Mouse (Mus musculus) adrenal gland, postnatal 10 days (tissue): ENCODE measurements around the gene Tpt1. TPM values are rescaled to one million over a fixed set of nuclear protein-coding genes. Genes with fewer than 3 reads are reported as not detected.
"Not testable (repeated sequence)": the region's sequence is repeated elsewhere in the genome, so short reads cannot be mapped to it uniquely, and the experiment has no call there.

Experiments
- DNase-seq: peaks from one replicate; pipeline ENCODE4 v3.0.0; 2021; ENCODE audit warnings: mixed read lengths
- long read RNA-seq, 2 experiments: library from polyadenylated mRNA; stranded (forward); transcript quantifications; one replicate each; pipeline ENCODE4 v2.0.0; 2021
- total RNA-seq, 2 experiments: library from RNA; stranded (reverse); gene quantifications; 2 replicates each; pipeline ENCODE4 v1.2.3; 2021

Gene Tpt1
- total RNA-seq: 1,000 to 10,000 TPM; 3,217 to 3,266 TPM
- long read RNA-seq, experiment 1, transcript Tpt1-201 (6 exons, 1,169 nt): major isoform, 683 of 770 reads
- long read RNA-seq, experiment 1, partial matches to known transcripts: 82 of 770 reads
- long read RNA-seq, experiment 1, other reads (novel, unspliced or antisense): 4 of 770 reads
- long read RNA-seq, experiment 2, transcript Tpt1-201 (6 exons, 1,169 nt): major isoform, 296 of 314 reads
- long read RNA-seq, experiment 2, partial matches to known transcripts: 14 of 314 reads
- long read RNA-seq, experiment 2, other reads (novel, unspliced or antisense): 2 of 314 reads

DNA sequence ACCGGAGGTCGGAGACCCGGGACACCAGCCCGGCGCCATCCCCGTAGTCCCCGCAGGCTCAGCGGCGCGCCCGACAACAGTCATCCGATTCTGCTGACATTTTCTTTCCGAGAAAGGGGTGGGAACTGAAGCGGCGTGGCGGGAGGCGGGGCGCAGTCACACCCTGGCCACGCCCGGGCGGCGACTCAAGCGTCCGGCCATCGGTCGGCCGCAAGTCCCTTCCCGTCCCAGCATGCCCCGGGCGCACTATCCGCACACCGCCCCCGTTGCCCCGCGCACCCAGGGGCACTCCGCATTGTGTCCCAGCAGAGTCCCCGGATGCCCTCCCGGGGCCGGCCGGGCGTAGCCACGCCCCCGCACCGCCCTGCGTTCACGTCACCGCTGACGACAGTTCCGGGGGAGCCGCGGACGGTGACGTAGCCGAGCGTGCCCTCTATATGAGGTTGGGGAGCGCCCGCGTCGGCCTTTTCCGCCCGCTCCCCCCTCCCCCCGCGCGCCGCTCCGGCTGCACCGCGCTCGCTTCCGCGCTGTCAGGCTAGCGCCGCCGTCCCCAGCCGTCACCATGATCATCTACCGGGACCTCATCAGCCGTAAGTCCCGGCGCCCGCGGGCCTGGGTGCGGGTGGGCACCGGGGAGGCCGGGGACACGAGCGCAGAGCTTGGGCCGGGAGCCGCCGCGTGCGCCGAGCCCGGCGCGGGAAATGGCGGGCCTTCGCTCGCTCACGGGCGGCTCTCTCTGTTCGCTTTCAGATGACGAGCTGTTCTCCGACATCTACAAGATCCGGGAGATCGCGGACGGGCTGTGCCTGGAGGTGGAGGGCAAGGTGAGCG lies at the start of gene Tpt1:
TSS of gene Tpt1 (plus strand) at position 227 of the 831 bp plus-strand sequence.
- DNase-seq: peak; percentile 100

- no peak for DNase-seq
Measured at GRCm38 (mm10) chr14:75795918-75796317, 49.0 kb upstream of the Tpt1 start.

DNA sequence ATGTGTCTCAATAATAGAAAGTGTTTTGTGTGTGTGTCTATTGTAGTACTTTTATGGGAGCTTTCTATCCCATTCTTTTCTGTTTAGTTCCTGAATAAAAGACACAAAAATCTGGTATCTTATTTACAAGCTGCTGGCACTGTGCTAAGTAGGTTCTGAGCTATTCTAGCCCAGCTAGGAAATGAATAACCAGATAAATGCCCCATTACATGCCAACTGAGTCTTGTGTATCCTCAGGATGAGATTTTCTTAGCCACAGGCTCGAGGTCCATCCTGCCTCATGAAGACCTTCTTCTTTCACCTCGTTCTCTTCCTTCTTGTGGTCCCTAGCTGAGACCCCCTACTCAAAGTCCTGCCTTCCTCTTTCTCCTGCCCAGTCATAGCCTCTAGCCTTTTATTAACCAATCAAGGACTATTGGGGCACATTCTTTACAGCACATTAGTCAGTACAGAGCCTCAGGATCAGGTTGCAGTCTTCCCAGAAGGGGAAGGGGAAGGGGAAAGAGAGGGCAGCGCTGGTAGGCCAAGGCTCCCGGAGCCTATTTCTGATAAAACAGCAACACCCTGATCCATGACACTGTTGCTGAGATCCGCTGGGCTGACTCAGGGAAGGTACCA lies 47.0 kb upstream of the Tpt1 start:
- no peak for DNase-seq

GRCm38 (mm10) chr14:75807800-75808199 lies 37.1 kb upstream of the Tpt1 start:
- DNase-seq: peak; percentile 81

DNA sequence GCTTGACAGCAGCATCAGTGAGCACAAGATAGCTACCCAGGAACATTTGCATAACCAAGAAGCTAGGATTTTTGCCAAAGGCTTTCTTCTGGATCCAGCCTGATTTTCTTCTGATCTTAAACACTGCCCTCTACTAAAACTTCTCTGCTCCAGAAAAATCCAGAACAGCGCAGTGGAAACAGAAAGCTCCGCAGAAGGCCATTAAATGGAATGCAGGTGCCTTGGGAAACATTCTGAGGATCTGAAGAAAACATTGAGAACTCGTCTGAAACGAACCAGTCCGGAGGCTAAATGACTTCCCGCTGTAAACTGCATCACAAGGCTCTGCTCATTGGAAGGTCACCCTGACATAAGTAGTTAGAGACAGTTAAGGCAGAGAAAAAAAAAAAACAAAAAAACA lies 35.0 kb upstream of the Tpt1 start:
- DNase-seq: no peak

DNA sequence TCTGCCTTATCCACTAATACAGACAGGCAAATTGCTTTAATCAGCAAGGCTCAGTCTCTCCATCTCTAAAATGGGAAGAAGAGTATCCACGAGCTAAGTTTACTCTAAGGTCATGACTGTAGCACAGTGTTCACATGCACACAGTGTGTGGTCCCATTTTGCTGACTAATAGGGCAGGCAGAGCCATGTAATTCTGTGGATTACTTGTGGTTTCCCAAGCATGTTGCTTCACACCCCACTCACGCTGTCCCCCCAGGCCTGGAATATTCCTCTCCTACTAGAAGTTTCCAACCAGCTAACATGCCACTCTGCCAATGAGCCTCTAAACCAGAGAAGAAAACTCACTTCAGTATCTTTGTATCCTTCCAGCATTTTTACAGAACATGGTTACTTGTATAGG lies 26.4 kb upstream of the Tpt1 start:
- DNase-seq: no peak

- no peak for DNase-seq
Measured at GRCm38 (mm10) chr14:75819341-75819740, 25.6 kb upstream of the Tpt1 start.

DNA sequence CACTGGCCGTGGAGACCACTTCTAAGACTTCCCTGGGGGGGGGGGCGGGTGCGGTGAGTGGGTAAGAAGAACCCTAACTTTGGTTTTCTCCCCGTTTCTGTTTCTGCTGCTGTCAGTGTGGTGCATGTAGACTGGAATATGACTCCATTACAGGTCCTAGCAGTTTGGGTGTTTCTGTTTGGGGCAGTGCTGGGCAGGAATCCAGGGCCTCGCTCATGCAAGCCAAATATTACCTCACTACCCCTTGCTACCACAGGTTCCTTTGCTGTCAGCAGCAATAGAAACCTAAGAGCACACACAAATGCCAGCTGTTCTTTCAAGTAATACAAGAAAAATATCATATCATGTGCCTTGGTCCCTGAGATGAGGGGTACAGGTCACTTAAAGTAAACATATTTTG lies 24.9 kb upstream of the Tpt1 start:
- DNase-seq: peak; percentile 72

DNA sequence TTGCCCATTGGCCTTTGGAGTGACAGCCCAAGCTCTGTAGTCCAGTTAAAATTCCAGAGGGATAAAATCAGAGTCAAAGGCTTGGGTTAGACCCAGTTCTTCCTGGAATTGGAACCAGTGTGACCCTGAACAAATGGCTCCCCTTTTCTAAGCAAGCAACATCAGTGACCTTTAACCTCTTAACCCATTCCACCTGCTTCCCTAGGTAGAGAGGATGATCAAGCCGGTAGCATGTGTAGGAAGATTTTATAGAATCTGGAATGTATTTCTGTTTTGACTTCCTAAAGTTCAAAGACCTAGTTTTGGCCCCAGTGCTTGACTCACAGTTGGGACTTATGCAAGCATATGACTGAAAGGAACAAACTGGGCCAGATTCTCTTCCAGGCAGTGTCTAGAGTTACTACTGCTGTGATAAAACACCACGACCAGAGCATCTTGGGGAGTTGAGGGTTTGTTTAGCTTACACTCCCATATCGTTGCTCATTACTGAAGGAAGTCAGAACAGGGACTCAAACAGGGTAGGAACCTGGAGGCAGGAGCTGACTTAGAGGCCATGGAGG lies 18.0 kb upstream of the Tpt1 start:
- no peak for DNase-seq

DNA sequence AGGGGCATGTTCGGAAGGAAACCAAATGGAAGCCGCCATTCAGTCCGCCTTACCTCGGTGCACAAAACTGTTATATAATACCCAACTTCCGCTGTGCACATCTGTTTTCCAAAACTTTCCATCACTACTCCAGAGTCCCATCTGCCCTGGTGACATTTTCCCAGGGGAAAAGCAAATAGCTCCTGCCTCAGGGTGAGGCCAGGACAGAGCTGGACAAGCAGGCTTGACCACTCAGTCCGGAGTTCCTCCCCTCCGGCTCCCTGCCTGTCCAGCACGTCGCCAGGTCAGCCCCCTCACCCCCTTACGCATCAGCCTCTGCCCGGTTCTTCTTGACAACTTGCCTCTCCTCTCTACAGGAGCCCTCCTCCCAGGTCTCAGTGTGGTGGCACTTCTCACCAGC lies 16.7 kb upstream of the Tpt1 start:
- no peak for DNase-seq

DNA sequence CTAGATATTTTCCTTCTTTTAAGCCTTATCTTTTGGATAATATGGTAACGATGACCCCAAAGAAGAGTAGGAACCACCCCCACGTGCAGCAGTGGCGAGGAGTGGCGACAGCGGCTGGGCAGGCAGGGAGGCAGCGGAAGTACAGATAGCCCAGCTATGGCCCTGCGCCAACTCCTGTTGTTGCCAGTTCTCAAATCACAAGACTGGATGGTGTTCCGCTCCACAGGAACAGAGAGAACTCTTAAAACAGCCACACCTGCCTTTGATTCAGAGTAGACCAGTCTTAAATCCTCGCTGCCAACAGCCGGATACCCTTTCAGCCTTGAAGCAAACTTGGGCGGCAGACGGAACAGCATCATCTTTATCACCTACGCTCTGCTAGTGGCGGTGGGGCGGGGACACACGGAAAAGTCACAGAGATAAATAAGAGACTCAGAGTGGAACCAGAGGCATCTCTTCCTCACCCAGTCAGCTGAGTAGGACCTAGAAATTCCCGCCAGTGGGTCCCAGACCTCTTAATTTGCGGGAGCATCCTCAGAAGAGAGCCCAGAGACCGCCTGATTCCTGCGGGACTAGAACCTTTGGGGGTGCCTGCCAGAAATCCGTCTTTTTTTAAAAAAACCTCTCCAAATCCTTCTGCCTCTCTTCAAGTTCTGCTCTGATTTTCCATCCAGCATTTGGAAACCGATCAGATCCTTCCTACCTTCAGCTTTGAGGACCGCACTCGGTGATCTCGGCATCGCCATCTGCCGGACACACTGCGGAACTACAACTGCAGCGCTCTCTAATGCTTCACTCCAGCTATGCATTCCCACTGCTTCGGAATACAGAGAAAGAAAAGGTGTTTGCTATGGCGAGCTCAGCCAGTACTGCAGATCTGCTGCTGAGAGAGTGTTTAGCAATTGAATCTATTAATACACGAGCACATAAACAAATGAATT lies 15.8 kb upstream of the Tpt1 start:
- peak; percentile 92 for DNase-seq

- DNase-seq: not testable (repeated sequence)
Measured at GRCm38 (mm10) chr14:75829817-75830216, 15.1 kb upstream of the Tpt1 start.

- no peak for DNase-seq
Measured at GRCm38 (mm10) chr14:75832031-75832430, 12.9 kb upstream of the Tpt1 start.

DNA sequence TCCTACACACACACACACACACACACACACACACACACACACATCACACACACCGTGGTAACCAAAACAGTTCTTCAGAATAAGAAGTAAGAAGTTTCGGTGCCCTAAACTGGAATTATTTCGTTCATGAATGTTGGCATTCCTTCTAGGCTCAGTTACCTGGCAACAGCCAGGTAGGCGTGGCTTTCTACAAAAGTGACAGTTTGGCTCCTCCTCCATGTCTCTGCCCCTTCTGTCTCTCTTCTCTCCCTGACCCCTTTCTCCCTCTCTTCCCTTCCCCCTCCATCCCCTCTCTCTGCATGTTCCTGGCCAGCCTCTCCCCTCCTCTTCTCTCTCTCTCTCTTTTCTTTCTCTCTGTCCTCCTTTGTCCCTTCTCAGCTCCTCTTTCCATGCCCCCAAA lies 11.9 kb upstream of the Tpt1 start:
- DNase-seq: no peak

GRCm38 (mm10) chr14:75833546-75834250 lies 11.2 kb upstream of the Tpt1 start:
- DNase-seq: peak; percentile 30

- DNase-seq: peak; percentile 77
Measured at GRCm38 (mm10) chr14:75834251-75834738, 10.6 kb upstream of the Tpt1 start.

DNA sequence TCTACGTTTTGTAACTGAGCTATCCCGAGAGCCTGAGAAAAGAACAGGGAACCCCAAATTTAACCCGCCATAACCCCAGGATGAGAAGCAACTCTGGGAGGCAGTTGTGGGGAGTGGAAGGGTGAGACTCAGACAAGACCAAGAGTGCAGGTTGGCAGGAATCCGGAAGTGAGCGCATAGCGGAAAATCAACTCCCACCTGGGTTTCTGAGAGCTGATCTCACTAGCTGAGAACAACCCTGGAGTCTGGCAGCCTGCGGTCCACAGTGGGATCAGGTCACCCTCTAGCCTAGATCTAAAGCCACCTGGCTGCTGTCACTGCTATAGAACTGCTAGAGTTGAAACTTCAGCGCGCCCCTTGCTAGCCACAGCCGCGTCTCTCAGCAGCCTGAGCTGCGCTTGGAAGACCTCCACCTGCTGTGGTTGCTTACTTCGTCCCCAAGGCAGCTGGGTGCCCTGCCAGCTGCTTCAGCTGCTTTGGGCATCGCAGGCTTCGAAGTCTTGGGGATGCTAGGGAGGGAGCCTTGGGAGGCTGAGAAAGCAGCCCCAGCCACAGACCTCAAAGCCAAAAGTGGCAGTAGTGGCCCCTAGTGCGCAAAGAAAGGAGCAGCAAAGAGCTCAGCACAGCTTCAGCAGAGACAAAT lies 10.0 kb upstream of the Tpt1 start:
- peak; percentile 76 for DNase-seq

DNA sequence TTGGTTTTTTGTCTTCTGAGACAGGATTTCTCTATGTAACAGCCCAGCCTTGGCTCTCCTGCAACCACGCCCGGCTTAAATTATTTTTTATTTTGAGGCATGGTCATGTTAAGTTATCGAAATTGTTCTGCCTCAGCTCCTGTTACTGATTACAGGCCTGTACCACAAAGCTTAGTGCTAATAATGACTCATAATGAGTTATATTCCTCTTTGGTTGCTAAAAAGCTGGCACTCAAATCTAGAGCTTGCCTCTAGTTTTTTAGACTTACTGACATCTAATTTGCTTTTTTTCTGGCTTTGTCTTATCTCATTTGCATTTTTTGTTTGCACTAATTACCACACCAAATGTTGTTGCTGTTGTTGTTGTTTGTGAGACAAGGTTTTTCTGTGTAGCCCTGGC lies 8.3 kb upstream of the Tpt1 start:
- no peak for DNase-seq

- DNase-seq: peak; percentile 57
Measured at GRCm38 (mm10) chr14:75837048-75837916, 7.6 kb upstream of the Tpt1 start.
